Mouse (Mus musculus): Measurements from ENCODE around the gene Nap1l1. TPM values are rescaled to one million over a fixed set of nuclear protein-coding genes. Genes with fewer than 3 reads are reported as not detected.
"Not testable (repeated sequence)": the region's sequence is repeated elsewhere in the genome, so short reads cannot be mapped to it uniquely, and the experiment has no call there.

The Nap1l1 gene
- polyA plus RNA-seq (2015; fragmentation: Nextera tagmentation; extraction: Ambion mirVana) = 249 and 270 TPM in 2 replicates

GRCm38 (mm10) chr10:111472686-111473510 lies at the start of gene Nap1l1:
Nap1l1 (plus strand) TSS chr10:111473223.
- WGBS = under 1% methylated on average over 79 of the region's 80 CpGs
- ATAC-seq (replicated peaks; ENCODE audit: low FRiP score) = peak; percentile 100

GRCm38 (mm10) chr10:111426491-111426890 lies 46.5 kb upstream of the Nap1l1 start:
- Histone ChIP-seq H3K4me2 (no peak overlapping the region), H3K9me3 (replicated peaks) (no peaks in the 10 kb centered on the region), H3K4me1 (0 out of 2 replicates have a peak, but pooled peaks cover 3% of the 10 kb centered on the region), H3K27me3 (no peaks in the 10 kb centered on the region), H3K9ac (no peak overlapping the region), H3K27ac (no peak overlapping the region), H3K36me3 (no peaks in the 10 kb centered on the region), H3K4me3 (replicated peaks) (no peak overlapping the region)
- 66% methylated on average over 1 of the region's 1 CpGs for WGBS
- ATAC-seq (replicated peaks; ENCODE audit: low FRiP score) = no peak

More at GRCm38 (mm10) chr10:111472686-111473510, at the start of gene Nap1l1:
- peak within 1 kb of the TSS; percentile 92 for H3K27ac ChIP-seq
- H3K4me2 ChIP-seq = peak within 1 kb of the TSS; percentile 91
- H3K9me3 ChIP-seq (replicated peaks) = no peaks in the 10 kb centered on the region
- H3K4me3 ChIP-seq (replicated peaks) = peak within 1 kb of the TSS; percentile 98
- H3K4me1 ChIP-seq = peaks cover 27% of the 10 kb centered on the region
- H3K36me3 ChIP-seq = 0 out of 2 replicates have a peak, but pooled peaks cover 3% of the 10 kb centered on the region
- H3K27me3 ChIP-seq = no peaks in the 10 kb centered on the region
- H3K9ac ChIP-seq = peak within 1 kb of the TSS; percentile 96

DNA sequence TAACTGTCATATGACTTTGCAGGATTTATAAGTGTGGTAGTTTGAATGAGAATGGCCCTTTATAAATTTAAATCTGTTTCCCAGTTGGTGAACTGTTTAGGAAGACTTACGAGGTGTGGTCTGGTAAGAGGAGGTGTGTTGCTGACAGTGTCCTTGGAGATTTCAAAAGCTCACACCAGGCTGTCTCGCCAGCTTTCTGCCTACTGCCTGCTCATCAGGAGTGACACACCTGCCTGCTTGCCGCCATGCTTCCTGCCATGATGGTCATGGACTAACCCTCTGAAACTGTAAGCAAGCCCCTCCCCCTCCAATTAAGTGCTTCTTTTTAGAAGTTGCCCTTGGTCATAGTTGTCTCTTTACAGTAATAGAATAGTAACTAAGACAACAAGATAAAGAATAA lies 39.5 kb upstream of the Nap1l1 start:
- no peak for ATAC-seq (replicated peaks; ENCODE audit: low FRiP score)
- no peaks in the 10 kb centered on the region for H3K36me3 ChIP-seq
- no peak overlapping the region for H3K27ac ChIP-seq
- H3K27me3 ChIP-seq = no peaks in the 10 kb centered on the region
- no peak overlapping the region for H3K4me3 ChIP-seq (replicated peaks)
- H3K9ac ChIP-seq = no peak overlapping the region
- no peaks in the 10 kb centered on the region for H3K9me3 ChIP-seq (replicated peaks)
- H3K4me2 ChIP-seq = no peak overlapping the region
- no peaks in the 10 kb centered on the region for H3K4me1 ChIP-seq
- WGBS = 85% methylated on average over 3 of the region's 3 CpGs

DNA sequence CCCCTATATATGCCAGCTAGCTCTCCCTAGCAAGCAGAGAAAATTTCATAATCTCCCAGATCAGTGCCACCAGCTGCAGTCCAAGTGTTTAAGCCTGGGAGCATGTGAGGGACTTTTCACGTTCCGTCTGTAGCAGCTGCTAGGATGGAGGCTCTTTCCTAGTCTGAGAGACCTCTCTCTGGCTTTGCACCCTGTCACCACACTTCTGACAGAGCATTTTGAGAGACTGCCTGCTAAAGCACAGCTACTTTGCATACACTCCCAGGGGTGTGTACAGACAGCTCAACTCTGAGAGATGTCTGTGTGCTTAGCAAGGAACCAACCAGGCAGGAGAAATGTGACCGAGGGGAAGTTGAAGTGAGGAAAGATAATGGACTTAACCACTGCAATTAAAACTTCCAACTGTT lies 32.0 kb upstream of the Nap1l1 start:
- H3K27me3 ChIP-seq = no peaks in the 10 kb centered on the region
- H3K4me1 ChIP-seq = no peaks in the 10 kb centered on the region
- H3K9me3 ChIP-seq (replicated peaks) = no peaks in the 10 kb centered on the region
- no peak overlapping the region for H3K4me2 ChIP-seq
- no peak overlapping the region for H3K27ac ChIP-seq
- H3K36me3 ChIP-seq = no peaks in the 10 kb centered on the region
- 67% methylated on average over 3 of the region's 3 CpGs for WGBS
- H3K9ac ChIP-seq = no peak overlapping the region
- H3K4me3 ChIP-seq (replicated peaks) = no peak overlapping the region
- no peak for ATAC-seq (replicated peaks; ENCODE audit: low FRiP score)

DNA sequence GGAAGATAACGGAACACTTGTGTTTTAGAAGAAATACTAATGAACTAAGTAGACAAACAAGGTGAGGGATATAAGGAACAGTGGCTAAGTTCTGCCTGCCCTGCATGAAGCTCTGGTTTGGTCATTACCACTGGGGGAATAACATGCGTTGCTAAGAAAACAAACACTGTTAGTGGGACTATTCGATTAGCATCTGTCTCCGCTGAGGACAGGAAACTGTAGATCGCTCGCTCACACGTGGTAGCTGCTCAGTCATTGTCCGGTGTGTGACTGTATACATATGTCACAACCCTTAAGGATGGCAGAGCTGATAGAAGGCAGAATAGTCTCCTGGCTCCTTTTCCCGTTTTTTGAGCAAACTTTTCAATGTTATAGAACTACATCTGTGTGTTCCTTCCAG lies 28.8 kb upstream of the Nap1l1 start:
- Histone ChIP-seq H3K9ac (no peak overlapping the region), H3K27me3 (no peaks in the 10 kb centered on the region), H3K9me3 (replicated peaks) (no peaks in the 10 kb centered on the region), H3K4me1 (no peaks in the 10 kb centered on the region), H3K4me3 (replicated peaks) (no peak overlapping the region), H3K27ac (no peak overlapping the region), H3K4me2 (no peak overlapping the region), H3K36me3 (no peaks in the 10 kb centered on the region)
- no peak for ATAC-seq (replicated peaks; ENCODE audit: low FRiP score)
- 42% methylated on average over 9 of the region's 9 CpGs for WGBS

DNA sequence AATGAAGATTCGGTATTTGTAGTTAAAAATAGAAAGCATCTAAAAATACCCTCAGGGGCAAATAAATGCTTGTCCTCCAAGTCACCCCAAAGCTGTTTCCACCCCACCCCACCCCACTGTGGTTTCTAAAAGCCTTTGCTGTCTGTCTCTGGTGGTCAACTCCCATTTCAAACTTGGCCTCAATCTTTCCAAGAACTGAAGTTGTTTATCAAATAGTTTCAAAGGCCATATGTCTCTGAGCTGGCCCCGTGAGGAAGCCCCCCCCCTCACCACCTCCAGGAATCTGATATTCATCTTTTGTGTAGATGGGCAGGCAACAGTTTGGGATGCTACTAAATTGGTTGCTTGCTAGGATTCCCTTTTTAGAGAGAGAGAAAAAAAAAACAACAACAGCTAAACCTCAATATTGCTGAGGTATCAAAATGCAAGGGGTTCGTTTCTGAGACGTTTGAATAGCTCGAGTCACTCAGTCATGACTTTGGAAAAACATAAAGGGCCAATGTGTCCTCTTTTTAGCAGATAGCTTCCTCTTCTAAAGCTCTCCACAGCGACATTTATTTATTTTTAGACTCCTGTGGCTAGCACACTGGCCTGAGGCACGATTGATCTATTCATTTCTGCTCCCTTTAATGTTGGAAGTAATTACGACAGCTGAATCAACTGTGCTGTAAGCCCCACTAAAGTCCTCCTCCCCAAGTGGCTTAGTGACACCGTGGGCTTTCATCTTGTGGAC lies 26.9 kb upstream of the Nap1l1 start:
- Histone ChIP-seq H3K9ac (no peak overlapping the region), H3K4me1 (no peaks in the 10 kb centered on the region), H3K36me3 (no peaks in the 10 kb centered on the region), H3K27ac (no peak overlapping the region), H3K9me3 (replicated peaks) (no peaks in the 10 kb centered on the region), H3K4me3 (replicated peaks) (no peak overlapping the region), H3K4me2 (no peak overlapping the region), H3K27me3 (no peaks in the 10 kb centered on the region)
- 33% methylated on average over 9 of the region's 9 CpGs for WGBS
- ATAC-seq (replicated peaks; ENCODE audit: low FRiP score) = no peak

DNA sequence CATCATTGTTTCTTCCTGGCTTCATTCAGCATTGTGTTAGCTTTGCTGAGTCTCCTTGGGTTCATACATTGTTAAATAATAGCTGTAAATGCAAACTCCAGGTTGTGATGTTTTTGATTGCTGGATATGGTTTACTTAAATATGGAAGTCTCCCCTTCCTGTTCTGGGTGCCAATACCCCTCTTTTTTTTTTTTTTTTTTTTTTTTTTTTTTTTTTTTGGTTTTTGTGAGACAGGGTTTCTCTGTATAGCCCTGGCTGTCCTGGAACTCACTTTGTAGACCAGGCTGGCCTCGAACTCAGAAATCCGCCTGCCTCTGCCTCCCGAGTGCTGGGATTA lies 26.4 kb upstream of the Nap1l1 start:
- not testable (repeated sequence) for H3K4me3 ChIP-seq (replicated peaks); ATAC-seq (replicated peaks; ENCODE audit: low FRiP score); H3K36me3 ChIP-seq; H3K4me1 ChIP-seq; H3K9ac ChIP-seq; H3K27me3 ChIP-seq; H3K9me3 ChIP-seq (replicated peaks); H3K27ac ChIP-seq; H3K4me2 ChIP-seq
- 94% methylated on average over 3 of the region's 3 CpGs for WGBS

GRCm38 (mm10) chr10:111449662-111450061 lies 23.4 kb upstream of the Nap1l1 start:
- H3K27me3 ChIP-seq; H3K36me3 ChIP-seq; H3K4me3 ChIP-seq (replicated peaks); H3K9me3 ChIP-seq (replicated peaks); H3K4me2 ChIP-seq; H3K4me1 ChIP-seq; H3K9ac ChIP-seq; H3K27ac ChIP-seq; ATAC-seq (replicated peaks; ENCODE audit: low FRiP score): not testable (repeated sequence)
- WGBS = 69% methylated on average over 5 of the region's 5 CpGs

GRCm38 (mm10) chr10:111451683-111452322 lies 21.2 kb upstream of the Nap1l1 start:
- Histone ChIP-seq H3K4me2 (no peak overlapping the region), H3K9me3 (replicated peaks) (no peaks in the 10 kb centered on the region), H3K4me1 (no peaks in the 10 kb centered on the region), H3K9ac (no peak overlapping the region), H3K27ac (no peak overlapping the region), H3K36me3 (no peaks in the 10 kb centered on the region), H3K4me3 (replicated peaks) (no peak overlapping the region), H3K27me3 (no peaks in the 10 kb centered on the region)
- no peak for ATAC-seq (replicated peaks; ENCODE audit: low FRiP score)
- 93% methylated on average over 1 of the region's 1 CpGs for WGBS

DNA sequence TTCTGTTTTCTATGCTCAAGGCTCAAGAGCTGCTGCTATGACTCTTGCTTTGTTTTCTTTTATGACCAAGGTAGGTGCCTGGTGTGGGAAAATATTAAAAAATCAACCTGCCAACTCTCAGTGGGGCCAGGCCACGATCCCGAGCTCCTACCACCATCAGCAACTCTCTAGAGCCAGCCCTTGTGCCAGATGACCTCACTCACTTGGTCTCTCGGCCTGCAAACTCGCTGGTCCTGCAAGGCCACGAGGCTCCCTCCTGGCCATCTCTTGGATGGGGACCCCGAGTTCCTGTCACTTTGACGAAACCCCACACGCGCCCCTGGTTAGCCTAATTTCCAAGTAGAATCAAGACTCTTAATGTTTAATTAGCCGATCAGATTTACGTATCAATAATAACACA lies 20.6 kb upstream of the Nap1l1 start:
- no peaks in the 10 kb centered on the region for H3K36me3 ChIP-seq
- no peaks in the 10 kb centered on the region for H3K27me3 ChIP-seq
- H3K27ac ChIP-seq = no peak overlapping the region
- no peaks in the 10 kb centered on the region for H3K4me1 ChIP-seq
- ATAC-seq (replicated peaks; ENCODE audit: low FRiP score) = no peak
- no peak overlapping the region for H3K4me3 ChIP-seq (replicated peaks)
- H3K4me2 ChIP-seq = no peak overlapping the region
- WGBS = 87% methylated on average over 11 of the region's 11 CpGs
- no peaks in the 10 kb centered on the region for H3K9me3 ChIP-seq (replicated peaks)
- no peak overlapping the region for H3K9ac ChIP-seq

DNA sequence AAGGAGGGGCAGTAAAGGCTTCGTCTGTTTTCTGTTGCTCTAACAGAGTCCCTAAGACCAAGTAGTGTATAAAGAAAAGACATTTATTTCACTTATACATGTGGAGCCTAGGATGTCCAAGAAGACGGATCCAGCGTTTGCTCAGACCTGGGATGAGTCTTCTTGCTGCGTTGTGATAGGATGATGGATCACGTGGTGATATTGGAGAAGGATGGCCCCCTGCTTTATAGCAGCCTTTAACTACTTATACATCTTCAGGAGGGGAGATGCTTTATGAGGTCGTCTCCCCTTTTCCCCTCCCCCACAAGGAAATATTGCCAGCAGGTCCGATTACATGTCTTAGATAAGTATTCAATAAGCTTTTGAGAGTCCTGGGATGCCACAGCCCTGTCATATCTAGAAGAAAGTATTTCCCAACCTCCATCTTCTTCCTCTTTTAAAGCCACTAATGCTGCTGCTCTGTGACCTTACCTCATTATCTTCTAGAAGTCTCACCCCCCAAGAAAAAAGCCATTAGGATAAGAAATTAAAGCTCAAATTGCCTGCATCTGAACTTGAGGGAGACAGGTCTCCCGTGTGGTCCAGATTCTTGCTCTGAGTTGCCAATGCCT lies 18.2 kb upstream of the Nap1l1 start:
- H3K4me2 ChIP-seq = no peak overlapping the region
- H3K27ac ChIP-seq = no peak overlapping the region
- no peaks in the 10 kb centered on the region for H3K4me1 ChIP-seq
- H3K4me3 ChIP-seq (replicated peaks) = no peak overlapping the region
- H3K9me3 ChIP-seq (replicated peaks) = no peaks in the 10 kb centered on the region
- WGBS = 37% methylated on average over 8 of the region's 8 CpGs
- H3K36me3 ChIP-seq = no peaks in the 10 kb centered on the region
- ATAC-seq (replicated peaks; ENCODE audit: low FRiP score) = no peak
- H3K27me3 ChIP-seq = no peaks in the 10 kb centered on the region
- no peak overlapping the region for H3K9ac ChIP-seq

DNA sequence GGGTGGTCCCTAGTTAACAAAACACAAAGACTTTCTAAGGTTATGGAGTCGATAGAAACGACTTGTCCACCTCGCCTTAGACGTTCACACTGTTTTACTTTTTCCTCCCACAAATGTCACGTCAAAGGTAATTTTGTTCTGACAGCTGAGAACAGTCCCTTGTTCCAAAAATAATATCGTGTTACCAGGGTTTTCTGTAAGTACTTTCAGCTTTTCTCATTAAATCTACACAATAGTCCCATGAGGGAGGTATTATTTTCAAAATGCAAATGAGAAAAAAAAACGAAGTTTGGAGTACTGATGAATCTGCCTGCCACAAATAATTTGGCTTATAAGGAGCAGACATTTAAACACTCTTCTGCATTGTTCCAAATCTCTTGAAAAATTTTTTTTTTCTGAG lies 14.9 kb upstream of the Nap1l1 start:
- H3K9me3 ChIP-seq (replicated peaks) = no peaks in the 10 kb centered on the region
- 37% methylated on average over 7 of the region's 7 CpGs for WGBS
- H3K4me3 ChIP-seq (replicated peaks) = no peak overlapping the region
- H3K36me3 ChIP-seq = no peaks in the 10 kb centered on the region
- H3K27me3 ChIP-seq = no peaks in the 10 kb centered on the region
- no peaks in the 10 kb centered on the region for H3K4me1 ChIP-seq
- H3K4me2 ChIP-seq = no peak overlapping the region
- H3K9ac ChIP-seq = no peak overlapping the region
- no peak overlapping the region for H3K27ac ChIP-seq
- no peak for ATAC-seq (replicated peaks; ENCODE audit: low FRiP score)
